14 mouse cellular contexts compared by ENCODE assay signal in the genomic region with DNA sequence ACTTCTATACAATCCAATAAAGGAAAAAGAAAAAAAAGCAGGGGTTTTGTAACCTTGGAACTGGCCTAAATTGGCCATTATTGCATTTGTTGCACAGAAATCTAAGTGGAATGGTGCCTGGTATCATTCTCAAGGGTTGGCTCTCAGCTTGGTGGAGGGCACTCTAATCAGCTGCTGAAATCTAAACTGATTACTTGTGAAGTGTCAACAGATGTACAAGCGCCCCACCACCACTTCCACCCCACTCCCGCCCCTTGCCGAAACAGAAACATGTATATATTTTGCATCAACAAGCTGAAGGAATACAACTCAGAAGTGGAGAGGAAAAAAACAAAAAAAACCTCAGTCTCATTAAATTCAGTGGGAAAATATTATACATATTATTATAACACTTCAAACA. TPM values are rescaled to one million over a fixed set of nuclear protein-coding genes. Genes with fewer than 3 reads are reported as not detected.
DNase-seq lines count a peak whose midpoint lies in the region; ATAC-seq lines count a peak whose summit lies in the region.
"Had no signal": no experiment of that assay in that cellular context is flagged by ENCODE, and none has a peak within 500 bp of the region (broad histone marks: within the 10 kb centered on the region; RNA-seq: fewer than 3 reads in every experiment).

No protein-coding gene starts in this region.

- no peaks in the 10 kb centered on the region for H3K27me3 ChIP-seq in liver, embryonic 11.5 days (replicated peaks; ENCODE audit: control insufficient read depth, insufficient read depth, low read length)
- H3K27me3 ChIP-seq: intestine, embryonic 15.5 days; kidney, embryonic 15.5 days; Patski had no signal

- H3K36me3 ChIP-seq in liver, embryonic 11.5 days (ENCODE audit: control insufficient read depth, insufficient read depth, low read length) = no peaks in the 10 kb centered on the region
- H3K36me3 ChIP-seq: forebrain, embryonic 10.5 days; intestine, embryonic 15.5 days; kidney, embryonic 15.5 days; limb, embryonic 13.5 days had no signal

- H3K4me2 ChIP-seq in liver, embryonic 11.5 days = peak overlapping the region; percentile 55
- H3K4me2 ChIP-seq: intestine, embryonic 15.5 days; kidney, embryonic 15.5 days; limb, embryonic 13.5 days had no signal

- peaks cover 11% of the 10 kb centered on the region for H3K4me1 ChIP-seq in liver, embryonic 11.5 days (replicated peaks; ENCODE audit: control insufficient read depth, insufficient read depth, low read length)
- H3K4me1 ChIP-seq: limb, embryonic 13.5 days had no signal

- no peaks in the 10 kb centered on the region for H3K9me3 ChIP-seq in liver, embryonic 11.5 days (ENCODE audit: control insufficient read depth, low read length)
- H3K9me3 ChIP-seq: forebrain, embryonic 10.5 days; intestine, embryonic 15.5 days; kidney, embryonic 15.5 days; limb, embryonic 13.5 days had no signal

- H3K4me3 ChIP-seq in liver, embryonic 11.5 days (ENCODE audit: low read depth, low read length) = no peak overlapping the region
- H3K4me3 ChIP-seq: forebrain, embryonic 10.5 days; intestine, embryonic 15.5 days; kidney, embryonic 15.5 days; limb, embryonic 13.5 days had no signal

- WGBS in liver, embryonic 11.5 days = 53% methylated on average over 3 of the region's 3 CpGs

- intact Hi-C loops in left cerebral cortex, postnatal 4 days (cut with DNase I) = no loop called here

- no peak for DNase-seq in liver, embryonic 11.5 days (ENCODE audit: low spot score)
- no peak for DNase-seq in liver
- peak; percentile 82 for DNase-seq in induced T-regulatory cell, adult 2 months (ENCODE audit: low read depth)
- peak; percentile 18 to 42 for DNase-seq in thymus, adult 18-20 months
- DNase-seq in cerebellum, adult 9-11 months = no peak
- no peak for DNase-seq in spleen, postnatal 4 days (ENCODE audit: low spot score in 2 of 2)
- no peak for DNase-seq in left cerebral cortex, postnatal 4 days
- DNase-seq: cerebellum, adult 18-20 months; retina, postnatal 1 day had no signal

- H3K27ac ChIP-seq in liver, embryonic 11.5 days (ENCODE audit: low read depth, low read length) = no peak overlapping the region
- H3K27ac ChIP-seq: forebrain, embryonic 10.5 days; intestine, embryonic 15.5 days; kidney, embryonic 15.5 days; limb, embryonic 13.5 days had no signal

- no peak overlapping the region for H3K9ac ChIP-seq in liver, embryonic 11.5 days (ENCODE audit: low read depth, low read length)
- H3K9ac ChIP-seq: intestine, embryonic 15.5 days; kidney, embryonic 15.5 days; limb, embryonic 13.5 days had no signal

- ATAC-seq in liver, embryonic 11.5 days (replicated peaks; ENCODE audit: low FRiP score) = no peak
- ATAC-seq: Patski had no signal

RNA-seq across cellular contexts. Expression of gene Ikzf2, which starts 29.6 kb away (rescaled TPM):
- polyA plus RNA-seq in liver, embryonic 11.5 days (2014; fragmentation: Nextera tagmentation; extraction: Ambion mirVana) = 2.8 and 3.5 TPM in 2 replicates
- 1 to 10 TPM; 8.3 to 9.8 TPM for total RNA-seq in left cerebral cortex, postnatal 4 days (2021)

Comparison
In these comparisons a context has a peak if more than half of its experiments do, and no peak if none do; other contexts are left out.
1. DNase-seq: peak in induced T-regulatory cell, adult 2 months (single experiment) and thymus, adult 18-20 months (2 of 2); none in liver, embryonic 11.5 days (single experiment), liver (single experiment), cerebellum, adult 9-11 months (single experiment), spleen, postnatal 4 days (0 of 2) and left cerebral cortex, postnatal 4 days (single experiment).